Mouse (Mus musculus) liver, embryonic 13.5 days (tissue): ENCODE results near the gene Hoga1. TPM values are rescaled to one million over a fixed set of nuclear protein-coding genes. Genes with fewer than 3 reads are reported as not detected.
A peak's percentile ranks its signal among the peaks of the same experiment; 100 is the strongest.

Experiments used
- ATAC-seq: fragments of 200-750 bp; cut with Nextera tagmentation; 2 replicates; pipeline ENCODE4 v1.8.0; 2017; ENCODE audit warnings: low read depth, mild to moderate bottlenecking, moderate number of reproducible peaks, moderate library complexity
- DNase-seq: peaks from one replicate; pipeline ENCODE4 v3.0.0; 2022
- H3K27ac ChIP-seq: fragments of 300-500 bp; sonication (generic); 2 replicates; pipeline ENCODE4 v1.5.1; 2015; ENCODE audit warnings: moderate library complexity, mild to moderate bottlenecking, inconsistent platforms
- H3K27me3 ChIP-seq: fragments of 300-500 bp; sonication (generic); 2 replicates; pipeline ENCODE4 v1.6.1; 2015; ENCODE audit warnings: mild to moderate bottlenecking, inconsistent platforms
- H3K36me3 ChIP-seq: fragments of 300-500 bp; sonication (generic); 2 replicates; pipeline ENCODE4 v1.6.1; 2015; ENCODE audit warnings: mild to moderate bottlenecking, inconsistent platforms
- H3K4me1 ChIP-seq: fragments of 300-500 bp; sonication (generic); replicated peaks from 2 replicates; pipeline ENCODE4 v1.6.1; 2015; ENCODE audit warnings: inconsistent platforms
- H3K4me2 ChIP-seq: fragments of 300-500 bp; sonication (generic); 2 replicates; pipeline ENCODE4 v1.6.1; 2015; ENCODE audit warnings: inconsistent platforms, mild to moderate bottlenecking, moderate library complexity
- H3K4me3 ChIP-seq: fragments of 300-500 bp; sonication (generic); replicated peaks from 2 replicates; pipeline ENCODE4 v1.5.1; 2015; ENCODE audit warnings: mild to moderate bottlenecking, inconsistent platforms
- H3K9ac ChIP-seq: fragments of 300-500 bp; sonication (generic); 2 replicates; pipeline ENCODE4 v1.6.1; 2015; ENCODE audit warnings: mild to moderate bottlenecking, inconsistent platforms
- H3K9me3 ChIP-seq: fragments of 300-500 bp; sonication (generic); replicated peaks from 2 replicates; pipeline ENCODE4 v1.6.1; 2016; ENCODE audit warnings: inconsistent platforms
- WGBS: fragments of 180-500 bp; shearing (Covaris S2); methylation state at CpG from one replicate; pipeline ENCODE4 v1.1.7; 2015; ENCODE audit not compliant: insufficient replicate concordance; 5-methylcytosine and 5-hydroxymethylcytosine counted together
- polyA plus RNA-seq: library from polyadenylated mRNA; unstranded; fragments of >200 nt; fragmentation: Nextera tagmentation; extraction: Ambion mirVana; gene quantifications from 2 replicates; pipeline ENCODE4 v1.2.1, GENCODE M21; 2015

Gene Hoga1
- polyA plus RNA-seq, 1 experiment from 2014 or later, result 21.9 TPM

DNA sequence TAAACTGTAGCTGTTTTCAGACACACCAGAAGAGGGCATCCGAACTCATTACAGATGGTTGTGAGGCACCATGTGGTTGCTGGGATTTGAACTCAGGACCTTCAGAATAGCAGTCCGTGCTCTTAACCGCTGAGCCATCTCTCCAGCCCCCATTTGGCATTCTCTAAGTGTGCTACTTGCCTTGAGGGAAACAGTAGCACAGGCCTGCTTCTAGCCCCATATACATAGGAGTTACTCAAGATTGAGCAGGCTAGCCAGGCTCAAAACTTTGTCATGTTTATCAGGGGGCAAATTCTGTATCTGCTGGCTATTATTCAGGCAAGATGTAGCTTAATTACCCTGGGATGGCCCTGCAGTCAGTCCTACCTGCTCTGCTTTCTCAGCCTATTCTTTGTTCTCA, 5.9 kb downstream of the Hoga1 start:
- H3K9ac ChIP-seq, result no peak overlapping the region
- DNase-seq (no peak), ATAC-seq (no peak)
- H3K4me1 ChIP-seq, result peaks cover 7% of the 10 kb centered on the region
- no peaks in the 10 kb centered on the region for H3K9me3 ChIP-seq
- no peak overlapping the region for H3K4me2 ChIP-seq
- H3K4me3 ChIP-seq, result no peak overlapping the region
- 80% methylated on average over 3 of the region's 3 CpGs for WGBS
- H3K27ac ChIP-seq, result no peak overlapping the region
- H3K36me3 ChIP-seq, result no peaks in the 10 kb centered on the region
- no peaks in the 10 kb centered on the region for H3K27me3 ChIP-seq

DNA sequence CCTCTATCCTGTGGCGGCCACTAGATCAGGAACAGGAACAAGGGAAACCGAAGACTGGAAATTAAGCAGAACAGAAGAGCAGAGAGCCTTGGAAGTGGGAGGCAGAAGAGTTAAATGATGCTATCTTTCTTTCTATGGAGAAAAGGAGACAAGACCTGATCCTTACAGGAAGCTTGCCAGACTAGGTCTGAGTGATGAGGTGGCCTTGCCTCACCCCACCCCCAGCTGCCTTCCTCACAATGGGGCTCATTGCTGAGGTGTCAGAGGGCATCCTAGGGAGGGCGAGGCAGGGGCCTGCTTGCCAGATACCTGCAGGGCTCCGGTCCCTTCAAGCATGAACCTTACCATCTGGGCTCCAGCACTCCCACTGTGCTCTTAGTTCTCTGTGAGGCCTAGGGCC, 6.5 kb downstream of the Hoga1 start, which contains the start of gene 4933411K16Rik:
TSS of gene 4933411K16Rik (plus strand) at position 301 of the 400 bp plus-strand sequence.
- no peaks in the 10 kb centered on the region for H3K36me3 ChIP-seq
- 67% methylated on average over 4 of the region's 4 CpGs for WGBS
- no peak for DNase-seq
- no peaks in the 10 kb centered on the region for H3K9me3 ChIP-seq
- H3K9ac ChIP-seq, result no peak within 1 kb of the TSS
- no peaks in the 10 kb centered on the region for H3K27me3 ChIP-seq
- ATAC-seq, result no peak
- no peak within 1 kb of the TSS for H3K4me3 ChIP-seq
- no peak within 1 kb of the TSS for H3K27ac ChIP-seq
- no peak within 1 kb of the TSS for H3K4me2 ChIP-seq
- H3K4me1 ChIP-seq, result peaks cover 7% of the 10 kb centered on the region

DNA sequence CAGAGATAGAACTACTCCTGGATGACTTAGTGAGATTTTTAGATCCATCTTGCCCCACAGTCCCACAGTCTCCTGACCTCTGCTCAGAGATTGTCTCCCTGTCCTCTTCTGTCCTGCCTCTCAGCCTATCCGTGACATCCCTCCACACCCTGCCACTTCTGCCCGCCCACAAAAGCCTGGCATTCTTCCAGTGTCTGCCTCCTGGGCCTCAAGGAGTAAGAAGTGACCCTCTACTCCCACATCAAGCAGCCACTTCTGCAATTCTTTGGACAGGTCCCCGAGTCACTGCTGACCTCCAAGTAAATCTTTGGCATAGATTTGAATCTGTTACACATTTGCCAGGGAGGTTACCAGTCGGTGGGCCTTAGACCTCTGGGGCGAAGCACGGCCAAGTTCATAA, 8.8 kb downstream of the Hoga1 start:
- no peak overlapping the region for H3K9ac ChIP-seq
- H3K36me3 ChIP-seq, result no peaks in the 10 kb centered on the region
- H3K27ac ChIP-seq, result no peak overlapping the region
- no peak overlapping the region for H3K4me3 ChIP-seq
- WGBS, result 64% methylated on average over 6 of the region's 6 CpGs
- DNase-seq, result no peak
- peaks cover 7% of the 10 kb centered on the region for H3K4me1 ChIP-seq
- no peaks in the 10 kb centered on the region for H3K9me3 ChIP-seq
- ATAC-seq, result no peak
- H3K27me3 ChIP-seq, result 0 out of 2 replicates have a peak, but pooled peaks cover 3% of the 10 kb centered on the region
- no peak overlapping the region for H3K4me2 ChIP-seq

DNA sequence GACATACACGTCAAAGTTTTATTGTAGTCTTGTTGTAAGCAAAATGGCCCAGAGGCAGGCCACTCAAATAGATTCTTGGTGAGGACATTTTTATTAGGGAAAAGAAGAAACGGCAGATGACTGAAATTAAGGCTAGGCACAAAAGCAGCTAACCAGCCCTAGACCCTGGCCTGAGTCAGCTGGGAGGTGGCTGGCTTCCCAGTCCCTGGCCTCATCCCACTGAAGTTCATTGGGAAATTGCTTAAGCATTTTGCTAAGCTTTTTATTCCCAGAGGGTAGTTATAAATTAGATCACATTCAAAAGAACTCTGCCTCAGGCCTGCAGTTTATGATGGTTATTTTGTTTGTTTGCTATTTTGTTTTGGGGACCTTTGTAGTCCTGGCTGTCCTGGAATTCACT, 10.5 kb downstream of the Hoga1 start:
- H3K4me1 ChIP-seq, result peaks cover 6% of the 10 kb centered on the region
- WGBS, result 74% methylated on average over 2 of the region's 2 CpGs
- H3K4me2 ChIP-seq, result no peak overlapping the region
- 0 out of 2 replicates have a peak, but pooled peaks cover 4% of the 10 kb centered on the region for H3K36me3 ChIP-seq
- 0 out of 2 replicates have a peak, but pooled peaks cover 3% of the 10 kb centered on the region for H3K27me3 ChIP-seq
- no peak overlapping the region for H3K27ac ChIP-seq
- no peak for DNase-seq
- no peak for ATAC-seq
- H3K4me3 ChIP-seq, result no peak overlapping the region
- no peaks in the 10 kb centered on the region for H3K9me3 ChIP-seq
- no peak overlapping the region for H3K9ac ChIP-seq

DNA sequence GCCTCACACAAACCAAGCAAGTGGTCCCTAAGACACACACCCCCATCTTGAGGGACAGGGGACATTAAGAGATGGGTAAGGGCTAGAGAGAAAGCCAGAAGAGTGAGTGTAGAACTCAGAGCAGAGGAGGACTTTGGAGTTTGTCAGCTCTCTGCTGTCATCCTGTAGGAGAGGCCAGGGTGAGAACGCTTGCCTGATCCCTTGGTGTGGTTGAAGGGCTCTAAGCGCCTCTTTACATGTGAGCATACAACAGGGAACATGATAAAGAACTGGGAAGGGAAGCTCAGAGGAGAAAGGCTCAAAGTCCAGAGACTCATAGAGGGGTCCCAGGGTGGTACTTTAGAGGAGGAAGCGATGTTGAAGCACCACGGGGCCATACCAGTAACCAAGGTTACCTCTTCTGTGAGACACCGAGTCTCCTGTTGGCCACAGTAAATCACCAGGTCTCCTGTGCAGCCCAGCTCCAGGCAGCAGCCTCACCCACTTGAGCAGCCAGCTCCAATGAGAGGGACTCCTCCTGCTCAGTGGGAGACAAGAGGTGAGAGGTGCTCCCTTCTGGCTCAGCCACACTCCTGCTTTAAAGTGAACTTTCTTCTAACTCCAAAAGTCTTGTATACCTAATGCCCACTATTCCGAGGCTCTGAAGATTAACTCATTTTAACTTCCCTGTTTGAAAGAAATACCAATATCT, 11.5 kb downstream of the Hoga1 start:
- no peak overlapping the region for H3K27ac ChIP-seq
- no peak overlapping the region for H3K4me3 ChIP-seq
- 0 out of 2 replicates have a peak, but pooled peaks cover 3% of the 10 kb centered on the region for H3K27me3 ChIP-seq
- WGBS, result 64% methylated on average over 6 of the region's 6 CpGs
- no peak overlapping the region for H3K4me2 ChIP-seq
- no peak overlapping the region for H3K9ac ChIP-seq
- H3K4me1 ChIP-seq, result peaks cover 11% of the 10 kb centered on the region
- 0 out of 2 replicates have a peak, but pooled peaks cover 4% of the 10 kb centered on the region for H3K36me3 ChIP-seq
- ATAC-seq (no peak), DNase-seq (no peak)
- H3K9me3 ChIP-seq, result no peaks in the 10 kb centered on the region

DNA sequence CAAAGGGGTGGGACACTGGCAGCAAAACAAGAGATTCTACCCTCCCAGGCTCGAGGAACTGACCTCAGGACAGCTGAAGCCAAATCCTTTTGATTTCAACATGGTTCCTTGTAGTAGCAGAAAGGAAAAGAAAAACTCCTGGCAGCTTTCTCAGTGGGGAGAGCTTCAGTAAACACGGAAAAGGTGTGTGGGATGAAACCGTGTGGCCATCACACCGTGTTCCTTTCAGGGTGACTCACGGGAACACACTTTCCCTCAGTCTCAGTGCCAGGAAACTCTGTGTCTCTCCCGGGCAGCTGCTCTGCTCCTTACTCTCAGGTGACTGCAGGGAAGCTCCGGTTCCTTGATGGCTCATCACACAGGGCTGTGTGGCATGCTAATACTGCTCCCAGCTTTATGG, 13.0 kb downstream of the Hoga1 start:
- H3K4me1 ChIP-seq, result peaks cover 11% of the 10 kb centered on the region
- H3K4me2 ChIP-seq, result no peak overlapping the region
- DNase-seq (no peak), ATAC-seq (no peak)
- H3K9me3 ChIP-seq, result no peaks in the 10 kb centered on the region
- WGBS, result 54% methylated on average over 7 of the region's 7 CpGs
- H3K9ac ChIP-seq, result no peak overlapping the region
- 0 out of 2 replicates have a peak, but pooled peaks cover 3% of the 10 kb centered on the region for H3K27me3 ChIP-seq
- H3K27ac ChIP-seq, result no peak overlapping the region
- H3K36me3 ChIP-seq, result 0 out of 2 replicates have a peak, but pooled peaks cover 4% of the 10 kb centered on the region
- H3K4me3 ChIP-seq, result no peak overlapping the region

DNA sequence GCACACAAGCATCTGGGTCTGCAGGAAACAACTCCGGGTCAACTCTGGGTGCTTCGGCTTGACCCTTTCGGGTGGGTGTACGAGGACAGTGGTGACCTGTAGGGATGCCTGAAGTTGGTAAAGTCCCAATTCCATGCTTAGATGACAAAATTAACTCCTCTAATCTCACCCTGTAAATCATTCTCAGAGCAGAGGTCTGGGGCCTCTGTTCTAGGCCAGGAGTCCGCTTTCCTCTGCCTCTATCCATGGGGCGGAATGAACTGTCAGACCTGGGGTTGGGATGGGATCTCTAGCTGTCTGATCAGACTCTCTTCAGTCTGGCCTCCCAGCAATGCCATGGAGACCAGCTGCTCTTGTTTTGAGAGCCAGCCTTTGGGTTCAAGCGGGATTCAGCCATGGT, 16.0 kb downstream of the Hoga1 start:
- Histone ChIP-seq H3K4me3 (no peak overlapping the region), H3K27me3 (0 out of 2 replicates have a peak, but pooled peaks cover 3% of the 10 kb centered on the region), H3K9ac (no peak overlapping the region), H3K36me3 (0 out of 2 replicates have a peak, but pooled peaks cover 6% of the 10 kb centered on the region), H3K9me3 (no peaks in the 10 kb centered on the region), H3K27ac (peak overlapping the region; percentile 47), H3K4me1 (peaks cover 7% of the 10 kb centered on the region; the same call in 1 of the 2 replicates), H3K4me2 (no peak overlapping the region)
- ATAC-seq, result peak; percentile 60
- no peak for DNase-seq
- WGBS, result 76% methylated on average over 7 of the region's 7 CpGs

DNA sequence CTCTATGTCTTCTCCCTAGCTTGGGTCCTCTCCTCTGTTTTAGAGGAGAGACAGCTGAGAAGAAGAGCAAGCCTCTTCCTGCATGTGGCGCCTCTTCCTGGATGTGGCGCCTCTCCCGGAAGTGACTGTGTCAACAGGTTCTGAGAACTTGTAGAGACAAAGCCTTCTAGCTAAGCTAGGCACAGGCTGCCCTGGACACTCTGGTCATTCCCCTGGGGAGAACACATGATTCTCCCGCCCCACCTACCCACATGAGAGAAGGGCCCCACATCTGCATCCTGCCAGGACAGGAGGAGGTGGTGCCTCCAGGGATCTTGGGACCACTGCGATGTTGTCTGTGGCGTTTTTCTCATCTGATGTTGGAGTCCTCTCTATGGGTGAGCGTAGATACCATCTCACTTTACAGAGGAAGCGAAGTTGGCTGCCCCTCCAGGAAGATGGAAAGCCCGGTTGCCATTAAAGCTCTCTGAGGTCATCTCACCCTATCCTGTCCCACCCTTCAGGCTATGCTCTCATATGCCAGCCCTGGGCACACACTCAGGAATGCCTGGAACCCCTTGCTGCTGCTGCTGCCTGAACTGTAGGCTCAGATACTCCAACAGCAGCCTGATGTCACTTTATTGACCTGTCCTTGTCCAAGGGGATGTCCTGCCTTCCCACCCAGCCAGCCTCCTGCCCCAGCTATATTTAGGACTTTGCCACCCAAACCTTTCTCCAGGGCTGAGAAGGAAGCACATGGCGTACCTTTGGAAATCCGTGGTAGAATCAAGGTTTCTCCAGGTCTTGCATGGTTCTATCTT, 23.2 kb downstream of the Hoga1 start:
- Histone ChIP-seq H3K4me1 (peaks cover 14% of the 10 kb centered on the region; the same call in 1 of the 2 replicates), H3K9me3 (no peaks in the 10 kb centered on the region), H3K36me3 (peaks cover 9% of the 10 kb centered on the region), H3K9ac (no peak overlapping the region), H3K4me3 (no peak overlapping the region), H3K4me2 (no peak overlapping the region), H3K27ac (no peak overlapping the region), H3K27me3 (no peaks in the 10 kb centered on the region)
- no peak for DNase-seq
- WGBS, result 56% methylated on average over 11 of the region's 11 CpGs
- ATAC-seq, result no peak

DNA sequence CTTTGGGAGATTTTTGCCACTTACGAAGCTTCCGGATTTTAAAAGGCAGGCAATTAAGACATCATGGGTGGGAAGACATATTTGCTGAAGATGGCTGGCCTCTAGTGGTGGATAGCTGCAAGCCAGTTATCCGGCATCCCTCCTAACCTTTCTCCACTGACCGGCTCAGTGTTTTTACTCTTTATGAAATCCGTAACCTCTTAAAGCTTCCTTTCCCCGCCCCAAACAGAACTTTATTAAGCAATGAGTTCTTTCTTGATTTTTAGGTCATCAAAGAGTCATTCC, 23.8 kb downstream of the Hoga1 start:
- DNase-seq (no peak), ATAC-seq (no peak)
- Histone ChIP-seq H3K4me1 (peaks cover 14% of the 10 kb centered on the region; the same call in 1 of the 2 replicates), H3K9ac (no peak overlapping the region), H3K27me3 (no peaks in the 10 kb centered on the region), H3K36me3 (peaks cover 9% of the 10 kb centered on the region), H3K4me3 (no peak overlapping the region), H3K9me3 (no peaks in the 10 kb centered on the region), H3K4me2 (no peak overlapping the region), H3K27ac (no peak overlapping the region)
- 62% methylated on average over 6 of the region's 6 CpGs for WGBS

DNA sequence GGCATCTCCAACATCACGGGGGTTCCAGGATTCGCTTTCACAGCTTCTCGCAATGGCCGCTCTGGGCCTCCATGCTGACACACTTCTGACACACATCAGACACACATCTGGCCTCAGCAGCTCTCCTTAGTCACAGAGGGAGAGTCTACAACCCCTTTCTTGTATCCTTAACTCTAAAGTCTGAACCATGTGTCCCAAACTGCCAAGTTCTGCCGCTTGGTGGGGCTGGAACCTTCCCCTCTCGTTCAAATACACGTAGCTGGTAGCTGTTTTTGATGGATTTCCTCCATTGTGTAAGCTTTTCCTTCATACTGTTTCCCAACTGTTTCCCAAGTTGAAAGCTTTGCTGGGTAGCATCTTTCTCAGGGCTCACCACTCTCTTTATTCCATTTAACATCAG, 25.8 kb downstream of the Hoga1 start:
- Histone ChIP-seq H3K27ac (peak overlapping the region; percentile 30), H3K9ac (no peak overlapping the region), H3K4me2 (no peak overlapping the region), H3K27me3 (no peaks in the 10 kb centered on the region), H3K4me3 (no peak overlapping the region), H3K4me1 (peaks cover 14% of the 10 kb centered on the region; the same call in 1 of the 2 replicates), H3K36me3 (peaks cover 14% of the 10 kb centered on the region), H3K9me3 (no peaks in the 10 kb centered on the region)
- DNase-seq (no peak), ATAC-seq (no peak)
- 70% methylated on average over 7 of the region's 7 CpGs for WGBS

DNA sequence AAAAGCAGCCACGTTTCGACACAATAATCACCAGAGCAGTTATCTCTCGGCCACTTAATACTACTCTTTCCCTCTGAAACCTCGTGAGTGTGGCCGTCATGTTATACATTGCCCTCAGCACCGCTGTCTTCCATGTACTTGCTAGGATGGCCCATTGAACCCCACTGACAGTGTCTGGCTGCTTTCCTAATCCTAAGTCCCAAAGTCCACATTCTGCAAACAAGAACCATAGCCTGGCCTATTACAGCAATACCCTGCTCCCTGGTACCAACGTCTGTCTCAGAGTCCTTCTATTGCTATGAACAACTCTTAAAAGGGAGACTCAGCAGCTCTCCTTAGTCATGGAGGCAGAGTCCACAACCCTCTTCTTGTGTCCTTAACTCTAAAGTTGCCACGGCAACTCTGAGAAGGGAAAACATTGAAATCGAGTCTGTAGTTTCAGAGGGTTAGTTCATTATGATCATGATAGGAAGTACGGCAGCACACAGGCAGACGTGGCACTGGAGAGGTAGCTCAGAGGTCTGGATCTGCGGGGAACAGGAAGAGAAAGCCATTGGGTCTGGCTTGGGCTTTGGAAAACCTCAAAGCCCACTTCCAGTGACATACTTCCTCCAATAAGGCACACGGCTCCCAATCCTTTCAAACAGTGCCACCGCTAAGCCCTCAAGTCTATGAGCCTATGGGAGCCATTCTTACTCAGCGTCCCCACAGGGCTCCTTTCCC, 26.6 kb downstream of the Hoga1 start:
- 54% methylated on average over 15 of the region's 15 CpGs for WGBS
- ATAC-seq (peak; percentile 75), DNase-seq (no peak)
- no peak overlapping the region for H3K4me3 ChIP-seq
- peaks cover 14% of the 10 kb centered on the region; the same call in 1 of the 2 replicates for H3K4me1 ChIP-seq
- peaks cover 11% of the 10 kb centered on the region for H3K36me3 ChIP-seq
- no peak overlapping the region for H3K4me2 ChIP-seq
- H3K9me3 ChIP-seq, result no peaks in the 10 kb centered on the region
- H3K27ac ChIP-seq, result peak overlapping the region; percentile 79
- no peak overlapping the region for H3K9ac ChIP-seq
- no peaks in the 10 kb centered on the region for H3K27me3 ChIP-seq
